Mouse (Mus musculus): ENCODE data around the gene Rfc1. TPM values are rescaled to one million over a fixed set of nuclear protein-coding genes. Genes with fewer than 3 reads are reported as not detected.
A peak's percentile ranks its signal among the peaks of the same experiment; 100 is the strongest.
"Not testable (repeated sequence)": the region's sequence is repeated elsewhere in the genome, so short reads cannot be mapped to it uniquely, and the experiment has no call there.

The Rfc1 gene
- polyA plus RNA-seq, 1 experiment from 2014 or later = 85.7 TPM

DNA sequence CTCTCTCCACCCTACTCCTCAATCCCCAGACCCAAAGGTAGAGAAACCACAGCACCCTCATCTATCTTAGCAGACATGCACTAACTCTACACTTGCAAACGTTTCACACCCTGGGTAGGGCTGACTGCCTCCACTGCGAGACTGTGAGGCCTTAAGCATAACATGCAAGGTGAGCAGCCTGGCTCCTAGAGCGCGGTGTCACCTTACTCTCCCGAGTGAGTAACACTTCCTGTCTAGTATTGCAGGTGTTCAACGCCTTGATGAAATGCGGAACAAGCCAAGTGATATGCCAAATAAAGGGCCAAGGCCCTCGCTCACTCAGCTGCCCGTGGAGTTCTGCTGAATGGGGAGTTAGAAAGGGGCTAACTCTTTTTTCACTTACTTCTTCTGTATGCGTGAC lies 13.3 kb downstream of the Rfc1 start:
- no peak for ATAC-seq (ENCODE audit: low read depth)
- Histone ChIP-seq H3K9ac (ENCODE audit: low read length) (no peak overlapping the region), H3K9me3 (ENCODE audit: control insufficient read depth, low read length) (no peaks in the 10 kb centered on the region), H3K4me2 (ENCODE audit: low read depth, low read length) (no peak overlapping the region), H3K36me3 (ENCODE audit: control insufficient read depth, insufficient read depth, low read length) (peaks cover 6% of the 10 kb centered on the region; the same call in 1 of the 2 replicates), H3K27me3 (ENCODE audit: control insufficient read depth, insufficient read depth, low read depth, low read length) (no peaks in the 10 kb centered on the region), H3K27ac (ENCODE audit: low read length) (no peak overlapping the region), H3K4me1 (replicated peaks; ENCODE audit: control insufficient read depth, insufficient read depth, low read length) (peaks cover 4% of the 10 kb centered on the region), H3K4me3 (ENCODE audit: low read length) (no peak overlapping the region)
- WGBS = 63% methylated on average over 10 of the region's 10 CpGs

GRCm38 (mm10) chr5:65319176-65319575 lies 16.3 kb downstream of the Rfc1 start:
- H3K36me3 ChIP-seq (ENCODE audit: control insufficient read depth, insufficient read depth, low read length) = peaks cover 12% of the 10 kb centered on the region
- H3K27me3 ChIP-seq (ENCODE audit: control insufficient read depth, insufficient read depth, low read depth, low read length) = no peaks in the 10 kb centered on the region
- no peaks in the 10 kb centered on the region for H3K4me1 ChIP-seq (replicated peaks; ENCODE audit: control insufficient read depth, insufficient read depth, low read length)
- no peak overlapping the region for H3K27ac ChIP-seq (ENCODE audit: low read length)
- WGBS = 86% methylated on average over 9 of the region's 9 CpGs
- H3K9me3 ChIP-seq (ENCODE audit: control insufficient read depth, low read length) = no peaks in the 10 kb centered on the region
- H3K4me3 ChIP-seq (ENCODE audit: low read length) = no peak overlapping the region
- ATAC-seq (ENCODE audit: low read depth) = no peak
- H3K9ac ChIP-seq (ENCODE audit: low read length) = no peak overlapping the region
- H3K4me2 ChIP-seq (ENCODE audit: low read depth, low read length) = no peak overlapping the region

DNA sequence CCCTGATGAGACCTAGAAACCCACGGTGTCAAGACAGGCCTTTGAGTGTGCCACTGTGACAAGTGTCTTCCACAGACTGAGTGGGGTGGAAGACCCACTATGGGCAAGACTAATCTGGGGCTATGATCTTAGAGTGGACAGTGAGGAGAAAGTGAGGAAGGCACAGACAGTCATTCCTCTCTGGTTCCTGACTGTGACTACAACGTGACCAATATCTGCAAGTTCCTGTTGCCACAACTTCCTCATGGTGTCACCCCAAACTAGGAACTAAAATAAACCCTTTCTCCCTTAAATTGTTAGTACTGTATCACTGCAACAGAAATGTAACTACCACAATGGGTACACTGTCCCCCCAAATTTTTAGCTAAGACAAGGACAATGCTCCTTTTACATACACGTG lies 26.6 kb downstream of the Rfc1 start:
- ATAC-seq (ENCODE audit: low read depth) = no peak
- no peak overlapping the region for H3K4me2 ChIP-seq (ENCODE audit: low read depth, low read length)
- H3K9me3 ChIP-seq (ENCODE audit: control insufficient read depth, low read length) = no peaks in the 10 kb centered on the region
- H3K4me3 ChIP-seq (ENCODE audit: low read length) = no peak overlapping the region
- WGBS = 94% methylated on average over 3 of the region's 3 CpGs
- no peak overlapping the region for H3K27ac ChIP-seq (ENCODE audit: low read length)
- no peaks in the 10 kb centered on the region for H3K27me3 ChIP-seq (ENCODE audit: control insufficient read depth, insufficient read depth, low read depth, low read length)
- peaks cover 14% of the 10 kb centered on the region for H3K36me3 ChIP-seq (ENCODE audit: control insufficient read depth, insufficient read depth, low read length)
- H3K9ac ChIP-seq (ENCODE audit: low read length) = no peak overlapping the region
- H3K4me1 ChIP-seq (replicated peaks; ENCODE audit: control insufficient read depth, insufficient read depth, low read length) = no peaks in the 10 kb centered on the region

- Histone ChIP-seq H3K36me3 (ENCODE audit: control insufficient read depth, insufficient read depth, low read length) (peaks cover 14% of the 10 kb centered on the region), H3K4me3 (ENCODE audit: low read length) (no peak overlapping the region), H3K4me1 (replicated peaks; ENCODE audit: control insufficient read depth, insufficient read depth, low read length) (no peaks in the 10 kb centered on the region), H3K9me3 (ENCODE audit: control insufficient read depth, low read length) (no peaks in the 10 kb centered on the region), H3K27me3 (ENCODE audit: control insufficient read depth, insufficient read depth, low read depth, low read length) (no peaks in the 10 kb centered on the region), H3K27ac (ENCODE audit: low read length) (no peak overlapping the region), H3K4me2 (ENCODE audit: low read depth, low read length) (no peak overlapping the region), H3K9ac (ENCODE audit: low read length) (no peak overlapping the region)
- WGBS = 93% methylated on average over 7 of the region's 7 CpGs
- ATAC-seq (ENCODE audit: low read depth) = no peak
These were observed 27.3 kb downstream of the Rfc1 start for GRCm38 (mm10) chr5:65308208-65308607.

DNA sequence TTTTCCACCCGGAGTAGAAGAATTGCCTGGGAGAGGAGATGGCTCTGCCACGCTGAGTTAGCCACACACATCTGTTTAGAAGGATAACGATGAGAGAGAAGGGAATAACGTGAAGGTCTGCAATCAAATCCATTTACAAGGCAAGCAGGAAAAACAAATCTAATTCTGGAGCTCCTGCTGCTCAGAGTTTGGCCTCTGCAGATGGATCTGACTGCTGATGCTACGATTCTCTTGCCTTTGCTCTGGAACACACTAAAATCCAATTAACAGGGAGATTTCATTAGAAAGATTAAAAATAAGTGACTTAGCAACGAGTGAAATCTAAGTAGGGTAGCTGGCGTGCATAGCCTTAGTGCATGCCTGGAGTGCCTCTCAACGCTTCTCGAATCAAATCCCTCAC lies 30.0 kb downstream of the Rfc1 start:
- no peak overlapping the region for H3K9ac ChIP-seq (ENCODE audit: low read length)
- H3K27ac ChIP-seq (ENCODE audit: low read length) = no peak overlapping the region
- ATAC-seq (ENCODE audit: low read depth) = no peak
- H3K9me3 ChIP-seq (ENCODE audit: control insufficient read depth, low read length) = no peaks in the 10 kb centered on the region
- WGBS = 78% methylated on average over 9 of the region's 9 CpGs
- H3K27me3 ChIP-seq (ENCODE audit: control insufficient read depth, insufficient read depth, low read depth, low read length) = no peaks in the 10 kb centered on the region
- H3K36me3 ChIP-seq (ENCODE audit: control insufficient read depth, insufficient read depth, low read length) = peaks cover 25% of the 10 kb centered on the region
- no peaks in the 10 kb centered on the region for H3K4me1 ChIP-seq (replicated peaks; ENCODE audit: control insufficient read depth, insufficient read depth, low read length)
- no peak overlapping the region for H3K4me2 ChIP-seq (ENCODE audit: low read depth, low read length)
- H3K4me3 ChIP-seq (ENCODE audit: low read length) = no peak overlapping the region

DNA sequence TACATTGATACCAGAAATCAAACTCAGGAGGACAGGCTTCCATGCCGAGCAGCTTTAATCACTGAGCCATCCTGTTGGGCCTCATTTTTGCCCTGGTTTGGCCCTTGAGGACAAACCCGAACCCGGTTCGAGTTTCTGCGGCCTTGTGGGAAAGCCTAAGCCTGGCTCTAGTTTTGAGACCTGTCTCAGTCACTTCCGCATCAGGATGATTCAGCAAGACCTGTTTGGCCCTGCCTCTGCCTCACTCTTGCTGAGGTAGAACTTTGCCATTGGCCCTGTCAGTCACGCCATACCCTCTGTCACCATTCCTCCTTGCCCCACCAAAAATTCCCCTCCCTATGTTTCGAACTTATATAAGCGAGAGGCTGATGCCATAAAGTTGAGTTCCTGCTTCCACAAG lies 35.3 kb downstream of the Rfc1 start:
- H3K36me3 ChIP-seq (ENCODE audit: control insufficient read depth, insufficient read depth, low read length) = peaks cover 18% of the 10 kb centered on the region
- ATAC-seq (ENCODE audit: low read depth) = no peak
- 85% methylated on average over 9 of the region's 9 CpGs for WGBS
- no peak overlapping the region for H3K4me2 ChIP-seq (ENCODE audit: low read depth, low read length)
- no peaks in the 10 kb centered on the region for H3K27me3 ChIP-seq (ENCODE audit: control insufficient read depth, insufficient read depth, low read depth, low read length)
- no peak overlapping the region for H3K4me3 ChIP-seq (ENCODE audit: low read length)
- H3K27ac ChIP-seq (ENCODE audit: low read length) = no peak overlapping the region
- no peak overlapping the region for H3K9ac ChIP-seq (ENCODE audit: low read length)
- H3K9me3 ChIP-seq (ENCODE audit: control insufficient read depth, low read length) = no peaks in the 10 kb centered on the region
- H3K4me1 ChIP-seq (replicated peaks; ENCODE audit: control insufficient read depth, insufficient read depth, low read length) = no peaks in the 10 kb centered on the region

GRCm38 (mm10) chr5:65299623-65300022 lies 35.8 kb downstream of the Rfc1 start:
- ATAC-seq (ENCODE audit: low read depth); H3K4me1 ChIP-seq (replicated peaks; ENCODE audit: control insufficient read depth, insufficient read depth, low read length); H3K9me3 ChIP-seq (ENCODE audit: control insufficient read depth, low read length); H3K27me3 ChIP-seq (ENCODE audit: control insufficient read depth, insufficient read depth, low read depth, low read length); H3K4me3 ChIP-seq (ENCODE audit: low read length); H3K4me2 ChIP-seq (ENCODE audit: low read depth, low read length); H3K27ac ChIP-seq (ENCODE audit: low read length); H3K9ac ChIP-seq (ENCODE audit: low read length): not testable (repeated sequence)
- H3K36me3 ChIP-seq (ENCODE audit: control insufficient read depth, insufficient read depth, low read length) = peaks cover 18% of the 10 kb centered on the region
- 91% methylated on average over 1 of the region's 1 CpGs for WGBS

GRCm38 (mm10) chr5:65298167-65298950 lies 37.1 kb downstream of the Rfc1 start:
- Histone ChIP-seq H3K9me3 (ENCODE audit: control insufficient read depth, low read length) (no peaks in the 10 kb centered on the region), H3K4me2 (ENCODE audit: low read depth, low read length) (no peak overlapping the region), H3K4me1 (replicated peaks; ENCODE audit: control insufficient read depth, insufficient read depth, low read length) (no peaks in the 10 kb centered on the region), H3K27me3 (ENCODE audit: control insufficient read depth, insufficient read depth, low read depth, low read length) (no peaks in the 10 kb centered on the region), H3K27ac (ENCODE audit: low read length) (no peak overlapping the region), H3K36me3 (ENCODE audit: control insufficient read depth, insufficient read depth, low read length) (peaks cover 20% of the 10 kb centered on the region), H3K9ac (ENCODE audit: low read length) (no peak overlapping the region), H3K4me3 (ENCODE audit: low read length) (no peak overlapping the region)
- 59% methylated on average over 7 of the region's 7 CpGs for WGBS
- ATAC-seq (ENCODE audit: low read depth) = no peak

- peak; percentile 70 for ATAC-seq (ENCODE audit: low read depth)
- H3K9me3 ChIP-seq (ENCODE audit: control insufficient read depth, low read length) = no peaks in the 10 kb centered on the region
These were observed 41.2 kb downstream of the Rfc1 start for GRCm38 (mm10) chr5:65294270-65294669.

More at GRCm38 (mm10) chr5:65294270-65294669, 41.2 kb downstream of the Rfc1 start:
- peaks cover 22% of the 10 kb centered on the region for H3K36me3 ChIP-seq (ENCODE audit: control insufficient read depth, insufficient read depth, low read length)
- H3K27ac ChIP-seq (ENCODE audit: low read length) = no peak overlapping the region
- H3K4me1 ChIP-seq (replicated peaks; ENCODE audit: control insufficient read depth, insufficient read depth, low read length) = no peaks in the 10 kb centered on the region
- H3K4me3 ChIP-seq (ENCODE audit: low read length) = no peak overlapping the region
- H3K9ac ChIP-seq (ENCODE audit: low read length) = no peak overlapping the region
- WGBS = 20% methylated on average over 2 of the region's 2 CpGs
- H3K27me3 ChIP-seq (ENCODE audit: control insufficient read depth, insufficient read depth, low read depth, low read length) = no peaks in the 10 kb centered on the region
- H3K4me2 ChIP-seq (ENCODE audit: low read depth, low read length) = no peak overlapping the region

All from lung, embryonic 16.5 days (tissue).